Mouse (Mus musculus) embryonic facial prominence, embryonic 13.5 days (tissue): ENCODE data around the gene Snrpa1. TPM values are rescaled to one million over a fixed set of nuclear protein-coding genes. Genes with fewer than 3 reads are reported as not detected.

Experiments
- ATAC-seq: fragments of 200-750 bp; cut with Nextera tagmentation; 2 replicates; pipeline ENCODE4 v1.8.0; 2017; ENCODE audit warnings: low read depth; ENCODE audit not compliant: insufficient number of reproducible peaks, insufficient read depth, low FRiP score, low TSS enrichment
- H3K27ac ChIP-seq: fragments of 300-500 bp; sonication (generic); 2 replicates; pipeline ENCODE4 v1.5.1; 2015; ENCODE audit warnings: moderate library complexity, mild to moderate bottlenecking, inconsistent platforms
- H3K27me3 ChIP-seq: fragments of 300-500 bp; sonication (generic); 2 replicates; pipeline ENCODE4 v1.6.1; 2015; ENCODE audit warnings: mild to moderate bottlenecking, inconsistent platforms
- H3K36me3 ChIP-seq: fragments of 300-500 bp; sonication (generic); 2 replicates; pipeline ENCODE4 v1.6.1; 2015; ENCODE audit warnings: mild to moderate bottlenecking, inconsistent platforms
- H3K4me1 ChIP-seq: fragments of 300-500 bp; sonication (generic); 2 replicates; pipeline ENCODE4 v1.6.1; 2015; ENCODE audit warnings: inconsistent platforms
- H3K4me2 ChIP-seq: fragments of 300-500 bp; sonication (generic); 2 replicates; pipeline ENCODE4 v1.6.1; 2015; ENCODE audit warnings: moderate library complexity, mild to moderate bottlenecking, inconsistent platforms
- H3K4me3 ChIP-seq: fragments of 300-500 bp; sonication (generic); 2 replicates; pipeline ENCODE4 v1.5.1; 2015; ENCODE audit warnings: mild to moderate bottlenecking, inconsistent platforms
- H3K9ac ChIP-seq: fragments of 300-500 bp; sonication (generic); 2 replicates; pipeline ENCODE4 v1.6.1; 2015; ENCODE audit warnings: mild to moderate bottlenecking, inconsistent platforms
- H3K9me3 ChIP-seq: fragments of 300-500 bp; sonication (generic); 2 replicates; pipeline ENCODE4 v1.6.1; 2016; ENCODE audit warnings: inconsistent platforms
- WGBS: fragments of 180-500 bp; shearing (Covaris S2); methylation state at CpG from one replicate; pipeline ENCODE4 v1.1.7; 2015; ENCODE audit warnings: mixed read lengths; 5-methylcytosine and 5-hydroxymethylcytosine counted together
- polyA plus RNA-seq: library from polyadenylated mRNA; unstranded; fragments of >200 nt; fragmentation: Nextera tagmentation; extraction: Ambion mirVana; gene quantifications from 2 replicates; pipeline ENCODE4 v1.2.1, GENCODE M21; 2015

The Snrpa1 gene
- polyA plus RNA-seq, 1 experiment from 2014 or later, result 209 TPM

DNA sequence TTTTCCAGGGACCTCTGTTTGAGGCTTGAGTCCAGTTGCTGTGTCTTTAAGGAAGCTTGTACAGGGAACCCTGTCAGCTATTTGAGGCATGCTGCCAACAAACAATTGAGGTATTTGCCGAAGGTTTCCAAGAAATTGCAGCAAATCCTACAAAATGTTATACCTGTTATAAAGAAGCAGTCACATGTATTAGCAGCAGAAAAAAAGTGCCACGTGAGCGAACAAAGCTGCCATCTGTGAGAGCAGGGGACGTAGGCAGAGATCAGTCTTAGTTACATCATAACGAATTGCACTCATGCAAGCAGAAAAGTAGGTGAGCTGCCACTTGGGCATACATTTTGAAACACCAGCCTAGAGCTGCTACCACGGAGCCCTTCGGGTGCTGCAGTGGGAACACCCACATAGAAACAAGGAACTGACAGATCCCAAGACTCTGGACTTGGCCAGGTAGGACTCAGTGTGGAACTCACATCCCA lies 47.8 kb downstream of the Snrpa1 start:
- 0 out of 2 replicates have a peak overlapping the region, but pooled peaks have one; percentile 1 for H3K9ac ChIP-seq
- H3K9me3 ChIP-seq, result no peaks in the 10 kb centered on the region
- H3K27ac ChIP-seq, result no peak overlapping the region
- H3K27me3 ChIP-seq, result no peaks in the 10 kb centered on the region
- WGBS, result 62% methylated on average over 7 of the region's 7 CpGs
- no peak for ATAC-seq
- no peak overlapping the region for H3K4me2 ChIP-seq
- H3K4me1 ChIP-seq, result peaks cover 18% of the 10 kb centered on the region
- H3K4me3 ChIP-seq, result no peak overlapping the region
- H3K36me3 ChIP-seq, result no peaks in the 10 kb centered on the region

DNA sequence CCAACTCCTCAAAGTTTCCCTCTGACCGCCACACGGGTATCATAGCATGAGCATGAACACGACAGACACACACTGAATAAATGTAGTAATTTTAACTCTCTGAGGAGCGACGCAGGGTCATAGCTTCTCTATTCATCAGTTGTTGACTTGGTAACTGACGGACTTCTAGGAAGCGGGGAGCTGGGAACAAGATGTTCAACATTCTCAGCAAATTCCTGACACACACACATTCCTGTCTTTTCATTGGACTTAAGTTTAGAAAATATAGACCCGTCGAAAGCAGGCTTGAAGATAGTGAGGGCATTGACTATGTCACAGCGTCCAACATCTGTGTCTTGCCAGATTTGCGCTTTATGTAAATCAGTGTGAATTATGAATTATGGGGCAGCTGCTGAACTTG lies 48.4 kb downstream of the Snrpa1 start:
- H3K4me3 ChIP-seq, result no peak overlapping the region
- no peak for ATAC-seq
- H3K27ac ChIP-seq, result no peak overlapping the region
- no peaks in the 10 kb centered on the region for H3K36me3 ChIP-seq
- H3K4me1 ChIP-seq, result peaks cover 23% of the 10 kb centered on the region
- 65% methylated on average over 11 of the region's 11 CpGs for WGBS
- H3K4me2 ChIP-seq, result no peak overlapping the region
- H3K9me3 ChIP-seq, result no peaks in the 10 kb centered on the region
- H3K27me3 ChIP-seq, result no peaks in the 10 kb centered on the region
- H3K9ac ChIP-seq, result no peak overlapping the region

DNA sequence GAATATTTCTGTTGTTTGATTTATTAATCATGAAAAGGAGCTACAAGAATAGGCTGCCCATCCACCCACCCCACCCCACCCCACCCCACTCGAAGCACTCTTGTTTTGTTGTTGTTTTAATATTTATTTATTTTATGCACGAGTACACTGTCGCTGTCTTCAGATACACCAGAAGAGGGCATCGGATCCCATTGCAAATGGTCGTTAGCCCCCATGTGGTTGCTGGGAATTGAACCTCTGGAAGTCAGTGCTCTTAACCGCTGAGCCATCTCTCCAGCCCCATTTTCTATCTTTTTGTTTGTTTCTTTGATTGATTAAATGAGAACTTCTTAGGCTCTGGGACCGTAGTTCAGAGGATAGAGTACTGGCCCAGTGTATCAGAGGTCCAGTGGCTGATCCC lies 49.1 kb downstream of the Snrpa1 start:
- no peaks in the 10 kb centered on the region for H3K36me3 ChIP-seq
- H3K4me2 ChIP-seq, result no peak overlapping the region
- no peak overlapping the region for H3K27ac ChIP-seq
- 10% methylated on average over 7 of the region's 7 CpGs for WGBS
- H3K9me3 ChIP-seq, result no peaks in the 10 kb centered on the region
- H3K27me3 ChIP-seq, result no peaks in the 10 kb centered on the region
- H3K9ac ChIP-seq, result no peak overlapping the region
- no peak for ATAC-seq
- H3K4me3 ChIP-seq, result no peak overlapping the region; the same call in 1 of the 2 replicates
- peaks cover 27% of the 10 kb centered on the region for H3K4me1 ChIP-seq

DNA sequence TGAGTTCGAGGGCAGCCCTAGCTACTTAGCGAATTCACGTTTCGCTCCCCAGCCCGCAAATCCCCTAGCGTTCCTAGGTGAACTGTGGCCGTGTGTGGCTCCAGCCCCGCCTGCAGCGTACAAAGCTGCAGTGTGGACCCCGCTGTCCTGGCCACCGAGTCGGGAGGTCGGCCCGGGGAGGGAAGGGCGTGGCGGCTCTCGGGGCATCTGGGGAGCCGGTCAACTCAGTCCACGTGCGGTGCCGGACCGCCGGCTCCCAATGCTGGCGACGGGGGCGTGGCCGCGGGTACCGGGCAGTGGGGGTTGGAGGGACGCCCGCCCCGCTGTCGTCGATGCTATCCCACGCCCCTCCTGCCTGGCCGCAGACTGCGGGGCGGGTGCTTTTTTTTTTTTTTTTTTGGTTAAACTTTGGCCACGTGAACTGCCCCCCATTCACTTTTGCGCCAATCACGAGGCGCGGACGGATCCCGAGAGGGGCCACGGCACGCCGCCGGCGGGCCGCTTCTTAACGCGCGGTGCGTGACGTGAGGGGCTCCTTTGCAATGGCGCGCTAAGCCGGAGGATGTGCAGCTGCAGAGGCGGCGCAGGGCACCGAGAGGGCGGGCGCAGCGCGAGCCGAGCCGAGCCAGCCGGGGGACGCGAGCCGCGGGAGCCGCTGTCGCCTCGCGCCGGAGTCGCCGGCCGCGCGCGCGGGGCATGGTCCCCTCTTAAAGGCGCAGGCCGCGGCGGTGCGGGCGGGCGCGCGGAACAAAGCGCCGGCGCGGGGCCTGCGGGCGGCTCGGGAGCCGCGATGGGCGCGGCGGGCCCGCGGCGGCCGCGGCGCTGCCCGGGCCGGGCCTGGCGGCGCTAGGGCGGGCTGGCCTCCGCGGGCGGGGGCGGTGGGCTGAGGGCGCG lies 50.4 kb downstream of the Snrpa1 start, which contains the start of gene Chsy1:
Chsy1 (plus strand) TSS at position 555 of the 894 bp plus-strand sequence.
- H3K36me3 ChIP-seq, result 0 out of 2 replicates have a peak, but pooled peaks cover 1% of the 10 kb centered on the region
- ATAC-seq, result peak; percentile 81
- WGBS, result under 1% methylated on average over 95 of the region's 123 CpGs

DNA sequence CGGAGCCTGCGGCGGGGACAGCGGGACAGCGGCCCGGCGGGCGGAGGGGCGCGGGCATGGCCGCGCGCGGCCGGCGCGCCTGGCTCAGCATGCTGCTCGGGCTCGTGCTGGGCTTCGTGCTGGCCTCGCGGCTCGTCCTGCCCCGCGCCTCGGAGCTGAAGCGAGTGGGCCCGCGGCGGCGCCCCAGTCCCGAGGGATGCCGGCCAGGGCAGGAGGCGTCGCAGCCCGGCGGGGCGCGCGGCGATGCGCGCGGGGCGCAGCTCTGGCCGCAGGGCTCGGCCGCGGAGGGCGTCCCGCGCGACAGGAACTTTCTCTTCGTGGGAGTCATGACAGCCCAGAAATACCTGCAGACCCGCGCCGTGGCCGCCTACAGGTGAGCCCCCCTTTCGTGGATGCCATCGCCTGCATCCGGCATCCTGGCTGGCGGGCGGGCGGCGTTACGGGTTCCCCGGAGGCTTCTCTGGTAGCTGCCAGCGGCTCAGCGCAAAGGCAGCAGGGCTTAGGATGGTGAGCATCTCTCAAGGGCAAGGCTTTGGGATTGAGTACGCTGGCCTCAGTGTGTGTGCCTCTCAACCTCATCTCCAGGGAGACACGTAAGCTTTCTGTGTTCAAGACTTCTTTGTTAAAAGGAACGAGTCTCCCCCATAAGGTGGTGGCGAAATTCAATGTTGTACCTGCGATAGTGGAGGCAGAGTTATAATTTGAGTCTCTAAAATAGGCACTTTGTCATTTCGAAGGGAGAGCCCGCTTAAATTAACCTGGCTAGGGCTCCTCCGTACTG lies 51.2 kb downstream of the Snrpa1 start:
- Histone ChIP-seq H3K4me3 (peak overlapping the region; percentile 93), H3K27me3 (no peaks in the 10 kb centered on the region), H3K27ac (peak overlapping the region; percentile 85), H3K9me3 (no peaks in the 10 kb centered on the region), H3K4me2 (peak overlapping the region; percentile 84), H3K9ac (peak overlapping the region; percentile 98), H3K4me1 (peaks cover 42% of the 10 kb centered on the region), H3K36me3 (0 out of 2 replicates have a peak, but pooled peaks cover 4% of the 10 kb centered on the region)
- no peak for ATAC-seq
- WGBS, result under 1% methylated on average over 59 of the region's 77 CpGs

More for the DNA sequence above, 50.4 kb downstream of the Snrpa1 start, which contains the start of gene Chsy1:
- peak within 1 kb of the TSS; percentile 94 for H3K27ac ChIP-seq
- no peaks in the 10 kb centered on the region for H3K27me3 ChIP-seq
- H3K4me3 ChIP-seq, result peak within 1 kb of the TSS; percentile 93
- H3K4me1 ChIP-seq, result peaks cover 35% of the 10 kb centered on the region
- peak within 1 kb of the TSS; percentile 98 for H3K9ac ChIP-seq
- H3K9me3 ChIP-seq, result no peaks in the 10 kb centered on the region
- peak within 1 kb of the TSS; percentile 84 for H3K4me2 ChIP-seq

DNA sequence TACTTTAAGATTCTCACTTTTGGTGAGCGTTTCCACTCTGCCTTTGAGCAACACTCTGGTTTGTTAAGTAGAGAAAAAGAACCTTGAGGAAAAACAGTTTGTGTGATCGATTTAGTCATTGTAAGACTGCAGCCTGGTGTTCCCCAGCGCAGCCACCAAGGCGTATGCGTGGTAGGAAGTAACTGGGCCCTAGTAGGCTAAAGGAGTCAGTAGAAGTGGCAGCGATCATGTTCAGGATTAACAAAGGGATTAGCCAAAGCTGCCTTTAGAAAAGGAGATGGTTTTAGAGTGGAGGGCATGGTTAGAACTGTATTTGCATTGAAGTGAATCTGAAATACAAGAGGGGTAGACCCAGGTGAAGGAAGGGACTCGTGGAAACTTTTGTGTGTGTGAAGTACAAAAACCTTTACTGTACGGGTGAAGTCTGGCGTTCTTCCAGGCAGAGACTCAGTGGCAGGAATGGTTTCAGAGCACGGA lies 51.9 kb downstream of the Snrpa1 start:
- peak overlapping the region; percentile 84 for H3K4me2 ChIP-seq
- H3K4me1 ChIP-seq, result peaks cover 49% of the 10 kb centered on the region
- H3K9me3 ChIP-seq, result no peaks in the 10 kb centered on the region
- H3K27me3 ChIP-seq, result no peaks in the 10 kb centered on the region
- H3K27ac ChIP-seq, result peak overlapping the region; percentile 85
- peak overlapping the region; percentile 98 for H3K9ac ChIP-seq
- no peak for ATAC-seq
- WGBS, result 2% methylated on average over 10 of the region's 10 CpGs
- peak overlapping the region; percentile 93 for H3K4me3 ChIP-seq
- 0 out of 2 replicates have a peak, but pooled peaks cover 4% of the 10 kb centered on the region for H3K36me3 ChIP-seq

DNA sequence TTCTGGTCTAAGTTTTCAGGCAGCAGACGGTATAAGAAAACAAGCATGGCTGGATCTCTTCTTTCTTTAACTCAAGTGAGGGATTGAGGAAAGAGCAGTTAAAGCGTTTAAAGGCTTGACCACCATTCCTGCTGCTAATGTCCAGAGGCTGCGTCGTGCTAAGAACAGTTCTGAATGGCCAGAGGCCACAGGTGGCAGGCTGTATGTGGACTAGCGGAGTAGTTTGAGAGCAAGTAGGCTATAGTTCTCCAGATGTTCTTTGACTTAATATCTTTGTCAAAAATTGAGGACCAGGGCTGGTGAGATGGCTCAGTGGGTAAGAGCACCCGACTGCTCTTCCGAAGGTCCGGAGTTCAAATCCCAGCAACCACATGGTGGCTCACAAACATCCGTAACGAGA lies 52.4 kb downstream of the Snrpa1 start:
- Histone ChIP-seq H3K4me2 (peak overlapping the region; percentile 84), H3K9ac (peak overlapping the region; percentile 98), H3K27ac (peak overlapping the region; percentile 85), H3K27me3 (no peaks in the 10 kb centered on the region), H3K36me3 (0 out of 2 replicates have a peak, but pooled peaks cover 4% of the 10 kb centered on the region), H3K9me3 (no peaks in the 10 kb centered on the region), H3K4me1 (peaks cover 54% of the 10 kb centered on the region), H3K4me3 (peak overlapping the region; percentile 93)
- no peak for ATAC-seq
- WGBS, result 54% methylated on average over 10 of the region's 10 CpGs

DNA sequence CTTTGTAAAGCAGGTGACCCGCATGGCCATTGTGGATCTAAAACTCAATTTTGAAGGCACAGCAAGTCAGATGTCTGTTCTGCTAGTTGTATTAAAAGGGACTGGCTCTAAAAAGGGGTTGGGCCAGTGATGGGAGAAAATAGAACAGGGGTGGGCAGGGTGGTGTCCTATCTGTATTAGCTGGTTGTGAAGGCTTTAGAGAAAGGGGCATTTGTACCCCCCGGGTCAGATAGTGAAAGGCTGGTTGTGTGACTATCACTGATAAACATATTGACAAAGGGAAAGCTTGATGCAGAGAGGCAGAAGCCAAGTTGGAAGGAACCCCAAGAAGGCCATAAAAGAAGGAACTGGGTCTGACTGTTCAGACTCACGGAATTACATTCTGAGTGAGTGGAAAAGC lies 54.8 kb downstream of the Snrpa1 start:
- 0 out of 2 replicates have a peak, but pooled peaks cover 10% of the 10 kb centered on the region for H3K36me3 ChIP-seq
- H3K4me1 ChIP-seq, result peaks cover 63% of the 10 kb centered on the region
- H3K27ac ChIP-seq, result no peak overlapping the region
- H3K4me3 ChIP-seq, result no peak overlapping the region
- WGBS, result 93% methylated on average over 3 of the region's 3 CpGs
- H3K9me3 ChIP-seq, result no peaks in the 10 kb centered on the region
- ATAC-seq, result no peak
- no peaks in the 10 kb centered on the region for H3K27me3 ChIP-seq
- H3K9ac ChIP-seq, result no peak overlapping the region
- no peak overlapping the region for H3K4me2 ChIP-seq

DNA sequence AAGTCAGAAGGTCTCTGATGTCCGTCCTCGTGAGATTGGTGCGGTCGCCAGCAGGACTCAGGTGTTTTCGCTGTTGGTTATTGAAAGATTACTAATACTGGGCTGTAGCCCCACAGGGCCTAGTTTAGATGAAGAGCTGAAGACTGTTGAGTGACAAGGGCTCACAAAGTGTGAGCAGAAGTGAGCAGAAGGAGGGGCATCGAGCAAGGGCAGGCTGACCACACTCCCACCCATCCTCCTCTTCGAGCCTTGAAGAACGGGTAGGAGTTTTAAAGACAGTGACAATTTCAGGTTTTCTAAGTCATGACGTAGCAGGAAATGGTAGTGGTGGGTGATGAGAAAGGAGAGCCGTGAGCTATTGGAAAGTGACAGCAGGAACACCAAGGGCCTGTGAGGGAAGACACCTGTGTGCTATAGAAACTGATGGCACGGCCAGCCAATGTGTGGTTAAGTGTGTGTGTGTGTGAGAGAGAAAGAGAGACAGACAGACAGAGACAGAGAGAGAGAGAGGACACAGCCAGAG lies 57.1 kb downstream of the Snrpa1 start:
- 84% methylated on average over 11 of the region's 11 CpGs for WGBS
- Histone ChIP-seq H3K4me1 (peaks cover 78% of the 10 kb centered on the region), H3K4me3 (no peak overlapping the region), H3K27ac (no peak overlapping the region), H3K9ac (peak overlapping the region; percentile 22; the same call in 1 of the 2 replicates), H3K36me3 (0 out of 2 replicates have a peak, but pooled peaks cover 10% of the 10 kb centered on the region), H3K9me3 (no peaks in the 10 kb centered on the region), H3K27me3 (no peaks in the 10 kb centered on the region), H3K4me2 (no peak overlapping the region)
- no peak for ATAC-seq

DNA sequence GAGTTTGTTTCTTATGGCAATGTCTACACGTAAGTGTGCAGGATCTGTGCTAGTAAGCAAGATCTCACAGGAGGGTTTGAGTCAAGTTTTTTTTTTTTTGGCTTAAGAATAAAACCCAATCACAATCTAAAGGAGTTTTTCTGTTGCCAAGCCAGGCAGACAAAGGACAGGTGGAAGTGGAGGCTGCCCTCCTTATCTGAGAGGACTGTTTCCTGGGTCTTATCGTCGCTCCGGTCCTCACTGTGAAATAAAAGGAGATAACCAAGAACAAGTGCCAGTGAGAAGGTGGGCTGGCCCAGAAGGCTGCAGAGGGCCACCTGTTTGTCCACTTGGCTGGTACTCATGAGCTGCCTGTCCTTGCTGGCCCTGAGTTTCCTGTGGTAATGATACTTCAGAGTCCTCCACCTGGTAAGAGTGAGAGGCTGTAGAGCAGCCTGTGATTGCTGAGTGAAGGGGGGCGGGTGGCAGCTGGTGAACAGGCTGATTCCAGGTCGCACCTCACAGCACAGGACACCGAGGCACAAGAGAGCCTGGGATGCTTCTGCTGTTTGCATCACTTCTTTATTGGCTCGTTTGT lies 58.2 kb downstream of the Snrpa1 start:
- H3K9ac ChIP-seq, result no peak overlapping the region
- H3K27ac ChIP-seq, result no peak overlapping the region
- no peak for ATAC-seq
- H3K9me3 ChIP-seq, result no peaks in the 10 kb centered on the region
- H3K4me2 ChIP-seq, result no peak overlapping the region
- H3K4me1 ChIP-seq, result peaks cover 77% of the 10 kb centered on the region
- no peaks in the 10 kb centered on the region for H3K27me3 ChIP-seq
- WGBS, result 88% methylated on average over 8 of the region's 8 CpGs
- 0 out of 2 replicates have a peak, but pooled peaks cover 10% of the 10 kb centered on the region for H3K36me3 ChIP-seq
- no peak overlapping the region for H3K4me3 ChIP-seq

DNA sequence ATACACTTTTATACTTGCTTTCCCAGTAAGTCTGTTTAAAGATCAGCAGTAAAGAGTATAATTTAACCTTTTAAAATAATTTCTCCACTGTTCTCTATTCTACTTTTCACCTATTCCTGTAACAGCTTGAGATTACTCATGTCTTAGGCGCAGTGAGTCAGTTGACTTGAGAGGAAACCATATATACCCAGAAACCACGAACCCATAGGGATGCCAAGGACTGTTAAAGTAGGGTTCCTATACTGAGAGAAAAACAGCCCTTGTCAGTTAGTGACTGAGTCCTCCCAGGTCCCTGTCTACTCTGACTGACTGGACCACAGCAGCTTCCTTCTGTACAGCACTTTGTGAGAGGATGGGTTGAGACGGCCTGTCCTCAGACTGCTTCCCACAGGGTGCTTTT lies 59.2 kb downstream of the Snrpa1 start:
- ATAC-seq, result no peak
- 84% methylated on average over 3 of the region's 3 CpGs for WGBS
- no peaks in the 10 kb centered on the region for H3K27me3 ChIP-seq
- H3K27ac ChIP-seq, result no peak overlapping the region
- no peak overlapping the region for H3K9ac ChIP-seq
- H3K4me3 ChIP-seq, result no peak overlapping the region
- no peak overlapping the region for H3K4me2 ChIP-seq
- H3K36me3 ChIP-seq, result 0 out of 2 replicates have a peak, but pooled peaks cover 10% of the 10 kb centered on the region
- H3K4me1 ChIP-seq, result peaks cover 74% of the 10 kb centered on the region
- no peaks in the 10 kb centered on the region for H3K9me3 ChIP-seq
